Mouse (Mus musculus): ENCODE measurements at regions not wholly inside any gene's neighbourhood (a gene's known extent, or its start where the extent isn't known, plus 50 kb on each side); places are given as distances from the start of the nearest gene placed in this dataset.

DNA sequence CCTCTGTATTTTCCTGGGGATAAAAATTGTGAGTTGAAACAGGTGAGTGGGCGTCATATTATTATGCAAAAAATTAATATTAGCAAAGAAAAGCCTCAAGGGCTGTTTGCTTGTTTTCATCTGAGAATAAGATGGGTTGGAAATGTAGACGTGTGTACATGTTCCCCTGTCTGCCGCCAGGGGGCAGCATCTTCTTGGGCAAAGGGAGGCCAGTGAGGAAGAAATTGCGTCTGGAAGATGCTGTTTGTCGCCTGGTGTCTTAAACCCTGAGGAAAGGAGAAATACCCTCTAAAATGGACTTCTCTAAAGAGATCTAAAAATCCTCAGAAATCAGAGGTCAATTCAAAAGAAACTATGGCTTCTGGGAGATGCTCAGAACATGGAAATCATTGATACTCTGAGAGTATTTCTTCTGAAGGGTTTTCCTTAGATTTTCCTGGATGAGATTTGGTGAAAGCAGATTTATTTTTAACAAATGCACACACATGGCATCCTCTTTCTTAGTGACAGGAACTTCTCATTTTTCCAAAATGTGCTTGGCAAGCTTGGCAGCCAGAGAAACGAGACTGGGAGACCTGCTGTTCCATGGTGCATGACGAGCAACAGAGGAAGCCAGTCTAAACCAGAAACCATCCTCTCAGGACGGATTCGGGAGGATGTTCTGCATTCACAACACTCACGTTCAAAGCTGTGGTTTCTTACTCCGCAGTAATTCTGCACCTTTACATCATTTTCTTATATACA lies 222.8 kb upstream of the Btbd3 start:
- Histone ChIP-seq H3K27ac (replicated peaks) (no peak overlapping the region), H3K4me3 (ENCODE audit: low read depth, low read length) (no peak overlapping the region), H3K4me2 (replicated peaks; ENCODE audit: low read depth) (no peak overlapping the region), H3K4me1 (replicated peaks; ENCODE audit: control insufficient read depth, insufficient read depth) (no peaks in the 10 kb centered on the region), H3K36me3 (ENCODE audit: control insufficient read depth, insufficient read depth, low read length) (no peaks in the 10 kb centered on the region), H3K9me3 (ENCODE audit: control insufficient read depth, low read length) (no peaks in the 10 kb centered on the region), H3K9ac (ENCODE audit: low read length) (no peak overlapping the region), H3K27me3 (ENCODE audit: control insufficient read depth, insufficient read depth, low read length) (no peaks in the 10 kb centered on the region)
- TF ChIP-seq EP300 (optimal IDR thresholded peaks at IDR 0.05) (no peak), CTCF (IDR thresholded peaks at IDR 0.05; ENCODE audit: low read depth) (peak; percentile 98)
- 33% methylated on average over 11 of the region's 11 CpGs for WGBS
- ATAC-seq (ENCODE audit: low FRiP score, low TSS enrichment) (0 out of 2 replicates have a peak, but pooled peaks have one; percentile 51), DNase-seq (ENCODE audit: low spot score) (peak; percentile 72)

DNA sequence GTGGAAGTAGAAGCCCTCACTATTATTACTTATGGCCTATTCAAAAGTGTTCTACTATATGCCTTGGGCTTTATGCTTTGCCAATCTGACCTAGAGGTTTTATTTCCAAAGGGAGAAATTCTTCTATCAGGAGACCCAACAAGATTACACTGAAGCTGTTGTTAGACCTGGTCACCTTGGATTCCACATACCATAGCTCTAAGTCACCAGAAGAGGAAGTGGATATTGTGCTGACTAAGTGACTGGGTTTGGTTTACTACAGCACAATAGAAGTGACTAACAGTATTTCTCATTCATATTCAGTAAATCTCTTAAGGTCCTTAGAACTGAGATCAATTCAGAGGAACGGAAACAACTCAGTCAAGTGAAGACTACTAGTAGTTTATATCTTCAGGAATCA lies 229.0 kb upstream of the Btbd3 start:
- H3K36me3 ChIP-seq (ENCODE audit: control insufficient read depth, insufficient read depth, low read length) = no peaks in the 10 kb centered on the region
- no peaks in the 10 kb centered on the region for H3K4me1 ChIP-seq (replicated peaks; ENCODE audit: control insufficient read depth, insufficient read depth)
- no peak overlapping the region for H3K27ac ChIP-seq (replicated peaks)
- no peak overlapping the region for H3K4me2 ChIP-seq (replicated peaks; ENCODE audit: low read depth)
- no peaks in the 10 kb centered on the region for H3K27me3 ChIP-seq (ENCODE audit: control insufficient read depth, insufficient read depth, low read length)
- no peak overlapping the region for H3K4me3 ChIP-seq (ENCODE audit: low read depth, low read length)
- H3K9ac ChIP-seq (ENCODE audit: low read length) = no peak overlapping the region
- ATAC-seq (ENCODE audit: low FRiP score, low TSS enrichment) (no peak), DNase-seq (ENCODE audit: low spot score) (no peak)
- TF ChIP-seq CTCF (IDR thresholded peaks at IDR 0.05; ENCODE audit: low read depth) (no peak), EP300 (optimal IDR thresholded peaks at IDR 0.05) (no peak)
- no peaks in the 10 kb centered on the region for H3K9me3 ChIP-seq (ENCODE audit: control insufficient read depth, low read length)
- WGBS = 76% methylated on average over 1 of the region's 1 CpGs

DNA sequence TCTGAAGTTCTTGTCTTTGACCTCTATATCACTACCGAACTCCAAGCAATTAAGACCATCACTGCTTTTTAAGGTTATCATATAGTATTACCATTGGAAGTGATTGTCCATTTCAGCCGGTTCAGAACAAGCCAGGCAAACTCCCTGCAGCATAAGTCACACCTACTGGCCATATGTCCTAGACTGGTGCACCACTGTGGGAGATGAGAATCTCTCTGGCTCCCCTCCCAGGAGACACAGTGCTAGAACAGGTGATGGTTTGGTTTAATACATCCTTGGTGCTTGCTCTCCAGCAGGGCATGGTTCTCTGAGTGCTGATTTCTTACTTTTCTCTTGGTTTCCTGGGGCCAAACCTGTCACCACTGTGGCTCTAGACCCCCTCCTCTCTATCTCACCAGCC lies 232.8 kb upstream of the Btbd3 start:
- H3K9ac ChIP-seq (ENCODE audit: low read length) = no peak overlapping the region
- no peak overlapping the region for H3K27ac ChIP-seq (replicated peaks)
- no peak overlapping the region for H3K4me2 ChIP-seq (replicated peaks; ENCODE audit: low read depth)
- H3K4me3 ChIP-seq (ENCODE audit: low read depth, low read length) = no peak overlapping the region
- ATAC-seq (ENCODE audit: low FRiP score, low TSS enrichment) (no peak), DNase-seq (ENCODE audit: low spot score) (no peak)
- no peaks in the 10 kb centered on the region for H3K36me3 ChIP-seq (ENCODE audit: control insufficient read depth, insufficient read depth, low read length)
- no peaks in the 10 kb centered on the region for H3K4me1 ChIP-seq (replicated peaks; ENCODE audit: control insufficient read depth, insufficient read depth)
- no peaks in the 10 kb centered on the region for H3K9me3 ChIP-seq (ENCODE audit: control insufficient read depth, low read length)
- 82% methylated on average over 2 of the region's 2 CpGs for WGBS
- H3K27me3 ChIP-seq (ENCODE audit: control insufficient read depth, insufficient read depth, low read length) = no peaks in the 10 kb centered on the region
- TF ChIP-seq CTCF (IDR thresholded peaks at IDR 0.05; ENCODE audit: low read depth) (0 out of 2 replicates have a peak, but pooled peaks have one; percentile 9), EP300 (optimal IDR thresholded peaks at IDR 0.05) (no peak)

DNA sequence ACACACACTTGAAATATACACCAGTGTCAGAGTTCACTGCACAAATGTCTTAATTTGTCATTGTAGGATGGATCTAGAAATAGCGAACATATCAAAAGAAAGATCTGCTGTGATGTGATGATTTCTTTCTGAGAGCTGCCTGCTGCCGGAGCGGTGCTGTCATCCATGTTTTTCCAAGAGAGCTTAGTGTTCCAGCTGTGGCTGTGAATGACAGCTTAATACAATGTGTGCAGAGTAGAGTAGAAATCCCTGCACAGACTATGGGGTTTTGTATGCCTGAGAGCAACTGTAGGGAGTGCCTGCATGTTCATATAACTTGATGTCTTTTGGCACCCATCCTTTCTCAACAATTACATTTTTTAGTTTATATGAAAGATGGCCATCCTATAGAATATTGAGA lies 274.6 kb upstream of the Btbd3 start:
- no peak overlapping the region for H3K27ac ChIP-seq (replicated peaks)
- 46% methylated on average over 3 of the region's 3 CpGs for WGBS
- no peak overlapping the region for H3K4me2 ChIP-seq (replicated peaks; ENCODE audit: low read depth)
- H3K4me1 ChIP-seq (replicated peaks; ENCODE audit: control insufficient read depth, insufficient read depth) = no peaks in the 10 kb centered on the region
- H3K9ac ChIP-seq (ENCODE audit: low read length) = no peak overlapping the region
- H3K4me3 ChIP-seq (ENCODE audit: low read depth, low read length) = no peak overlapping the region
- DNase-seq (ENCODE audit: low spot score) = no peak
- no peak for ATAC-seq (ENCODE audit: low FRiP score, low TSS enrichment)
- no peaks in the 10 kb centered on the region for H3K9me3 ChIP-seq (ENCODE audit: control insufficient read depth, low read length)
- TF ChIP-seq CTCF (IDR thresholded peaks at IDR 0.05; ENCODE audit: low read depth) (no peak), EP300 (optimal IDR thresholded peaks at IDR 0.05) (no peak)
- H3K36me3 ChIP-seq (ENCODE audit: control insufficient read depth, insufficient read depth, low read length) = no peaks in the 10 kb centered on the region
- H3K27me3 ChIP-seq (ENCODE audit: control insufficient read depth, insufficient read depth, low read length) = no peaks in the 10 kb centered on the region

DNA sequence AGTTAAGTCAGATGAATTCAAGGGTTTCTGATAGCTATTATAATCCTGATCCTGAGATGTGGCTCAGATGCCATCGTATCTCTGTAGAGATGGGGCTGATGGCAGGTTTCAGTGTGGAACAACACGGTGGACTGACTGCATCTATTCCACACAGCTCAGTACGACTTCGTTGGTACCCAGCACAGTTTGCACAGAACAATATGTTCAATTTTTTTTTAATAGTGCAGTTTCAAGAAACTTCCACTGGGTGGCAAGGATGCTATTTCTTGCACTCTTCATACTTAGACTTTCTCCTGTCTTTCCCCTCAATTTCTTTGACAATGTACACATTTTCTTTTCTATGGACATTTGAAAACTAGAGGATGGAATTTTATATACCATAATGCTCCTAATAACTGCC lies 278.6 kb upstream of the Btbd3 start:
- H3K4me1 ChIP-seq (replicated peaks; ENCODE audit: control insufficient read depth, insufficient read depth) = no peaks in the 10 kb centered on the region
- no peak for DNase-seq (ENCODE audit: low spot score)
- no peak overlapping the region for H3K27ac ChIP-seq (replicated peaks)
- H3K9me3 ChIP-seq (ENCODE audit: control insufficient read depth, low read length) = no peaks in the 10 kb centered on the region
- TF ChIP-seq EP300 (optimal IDR thresholded peaks at IDR 0.05) = no peak
- peak; percentile 74 for TF ChIP-seq CTCF (IDR thresholded peaks at IDR 0.05; ENCODE audit: low read depth)
- WGBS = 36% methylated on average over 4 of the region's 4 CpGs
- no peak overlapping the region for H3K4me2 ChIP-seq (replicated peaks; ENCODE audit: low read depth)
- H3K9ac ChIP-seq (ENCODE audit: low read length) = no peak overlapping the region
- no peak overlapping the region for H3K4me3 ChIP-seq (ENCODE audit: low read depth, low read length)
- H3K27me3 ChIP-seq (ENCODE audit: control insufficient read depth, insufficient read depth, low read length) = no peaks in the 10 kb centered on the region
- no peak for ATAC-seq (ENCODE audit: low FRiP score, low TSS enrichment)
- no peaks in the 10 kb centered on the region for H3K36me3 ChIP-seq (ENCODE audit: control insufficient read depth, insufficient read depth, low read length)

DNA sequence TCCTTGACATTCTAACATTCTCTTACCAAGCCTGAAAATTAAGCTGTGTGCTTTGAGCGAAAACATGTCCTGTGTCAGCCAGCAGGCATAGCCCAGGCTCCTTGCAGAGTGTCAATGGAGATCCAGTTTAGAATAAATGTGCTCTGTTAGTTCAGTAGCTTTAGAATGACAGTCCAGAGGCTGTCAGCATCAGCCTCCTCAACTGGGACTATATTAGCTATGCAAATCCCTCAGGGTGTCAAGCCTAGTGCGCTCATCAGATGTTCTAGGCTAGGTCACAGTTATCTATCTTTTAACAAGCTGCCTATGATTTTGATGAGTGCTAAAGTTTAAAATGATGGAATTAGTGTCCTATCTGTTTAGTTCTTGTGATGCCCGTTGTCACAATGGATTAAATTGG lies 281.7 kb upstream of the Btbd3 start:
- Histone ChIP-seq H3K4me3 (ENCODE audit: low read depth, low read length) (no peak overlapping the region), H3K27me3 (ENCODE audit: control insufficient read depth, insufficient read depth, low read length) (no peaks in the 10 kb centered on the region), H3K4me2 (replicated peaks; ENCODE audit: low read depth) (no peak overlapping the region), H3K9me3 (ENCODE audit: control insufficient read depth, low read length) (no peaks in the 10 kb centered on the region), H3K36me3 (ENCODE audit: control insufficient read depth, insufficient read depth, low read length) (no peaks in the 10 kb centered on the region), H3K27ac (replicated peaks) (no peak overlapping the region), H3K4me1 (replicated peaks; ENCODE audit: control insufficient read depth, insufficient read depth) (no peaks in the 10 kb centered on the region), H3K9ac (ENCODE audit: low read length) (no peak overlapping the region)
- no peak for DNase-seq (ENCODE audit: low spot score)
- WGBS = 67% methylated on average over 3 of the region's 3 CpGs
- ATAC-seq (ENCODE audit: low FRiP score, low TSS enrichment) = no peak
- no peak for TF ChIP-seq EP300 (optimal IDR thresholded peaks at IDR 0.05)
- TF ChIP-seq CTCF (IDR thresholded peaks at IDR 0.05; ENCODE audit: low read depth) = no peak

Data from stomach, postnatal 0 days (tissue).